Mouse (Mus musculus) midbrain, embryonic 14.5 days (tissue): ENCODE measurements around the gene Zfp946. TPM values are rescaled to one million over a fixed set of nuclear protein-coding genes. Genes with fewer than 3 reads are reported as not detected.

Experiments
- ATAC-seq: fragments of 200-750 bp; cut with Nextera tagmentation; 2 replicates; pipeline ENCODE4 v1.8.0; 2017; ENCODE audit warnings: moderate number of reproducible peaks, moderate library complexity; ENCODE audit not compliant: low FRiP score, low TSS enrichment
- DNase-seq: peaks from one replicate; pipeline ENCODE4 v3.0.0-alpha.2; 2015
- H3K27ac ChIP-seq: fragments of 300-500 bp; sonication (generic); replicated peaks from 2 replicates; pipeline ENCODE4 v1.5.1; 2014; ENCODE audit warnings: mild to moderate bottlenecking, low read depth, low read length, moderate library complexity
- H3K27me3 ChIP-seq: fragments of 300-500 bp; sonication (generic); 2 replicates; pipeline ENCODE4 v1.6.1; 2014; ENCODE audit warnings: low read length, control low read depth, mixed read lengths; ENCODE audit not compliant: control insufficient read depth, insufficient read depth
- H3K36me3 ChIP-seq: fragments of 300-500 bp; sonication (generic); 2 replicates; pipeline ENCODE4 v1.6.1; 2014; ENCODE audit warnings: low read length, control low read depth; ENCODE audit not compliant: control insufficient read depth, insufficient read depth
- H3K4me1 ChIP-seq: fragments of 300-500 bp; sonication (generic); 2 replicates; pipeline ENCODE4 v1.6.1; 2014; ENCODE audit warnings: mild to moderate bottlenecking, antibody characterized with exemption, low read length, control low read depth; ENCODE audit not compliant: control insufficient read depth, insufficient read depth
- H3K4me2 ChIP-seq: fragments of 300-500 bp; sonication (generic); 2 replicates; pipeline ENCODE4 v1.6.1; 2014; ENCODE audit warnings: mild to moderate bottlenecking, low read length, moderate library complexity
- H3K4me3 ChIP-seq: fragments of 300-500 bp; sonication (generic); replicated peaks from 2 replicates; pipeline ENCODE4 v1.5.1; 2014; ENCODE audit warnings: low read depth, low read length
- H3K9ac ChIP-seq: fragments of 300-500 bp; sonication (generic); replicated peaks from 2 replicates; pipeline ENCODE4 v1.6.1; 2014; ENCODE audit warnings: mild to moderate bottlenecking, low read length, moderate library complexity
- H3K9me3 ChIP-seq: fragments of 300-500 bp; sonication (generic); 2 replicates; pipeline ENCODE4 v1.6.1; 2016; ENCODE audit warnings: low read length, control low read depth, mixed read lengths; ENCODE audit not compliant: control insufficient read depth
- WGBS: fragments of 180-500 bp; shearing (Covaris S2); extraction: QIAGEN DNeasy Blood & Tissue Kit; methylation state at CpG from one replicate; pipeline ENCODE4 v1.1.7; 2014; 5-methylcytosine and 5-hydroxymethylcytosine counted together
- polyA plus RNA-seq: library from polyadenylated mRNA; unstranded; fragments of >200 nt; fragmentation: Nextera tagmentation; extraction: Ambion mirVana; gene quantifications from 2 replicates; pipeline ENCODE4 v1.2.1, GENCODE M21; 2014

Gene Zfp946
- polyA plus RNA-seq, result 30.7 and 41.9 TPM in 2 replicates

DNA sequence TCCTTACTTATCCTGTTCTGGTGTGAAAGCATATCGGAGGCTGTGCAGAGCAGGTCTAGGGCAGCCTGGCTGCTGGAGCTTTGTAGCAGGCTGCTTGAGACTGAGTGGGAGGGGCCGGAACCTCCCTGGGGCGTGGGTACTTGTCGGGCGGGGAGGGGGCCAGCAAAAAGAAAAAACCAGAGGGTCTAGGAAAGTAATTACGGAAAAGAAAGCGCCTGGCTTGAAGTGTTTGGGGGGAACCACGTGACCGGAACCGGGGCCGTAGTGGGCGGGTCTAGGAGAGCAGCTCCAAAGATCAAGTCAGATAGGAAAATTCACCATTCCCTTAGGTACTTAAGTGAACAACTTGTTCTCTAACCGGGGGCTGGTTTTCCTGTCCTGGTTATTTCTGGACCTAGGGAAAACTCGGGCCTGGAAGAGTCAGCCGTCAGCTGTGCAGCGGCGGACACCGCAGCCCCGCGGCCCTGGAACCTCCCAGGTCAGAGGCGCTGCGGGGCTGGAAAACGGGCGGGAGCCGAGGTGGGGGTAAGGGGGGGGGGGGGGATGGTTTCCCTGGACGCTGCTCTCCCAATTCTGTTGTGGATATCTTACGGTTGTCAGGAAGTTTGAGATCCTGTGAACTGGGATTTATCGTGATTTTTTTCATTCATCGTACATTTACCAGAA lies at the start of gene Zfp946:
TSS of gene Zfp946 (plus strand) at position 271 of the 666 bp plus-strand sequence.
- Histone ChIP-seq H3K27me3 (no peaks in the 10 kb centered on the region), H3K36me3 (no peaks in the 10 kb centered on the region), H3K9ac (peak within 1 kb of the TSS; percentile 65), H3K4me1 (0 out of 2 replicates have a peak, but pooled peaks cover 4% of the 10 kb centered on the region), H3K9me3 (no peaks in the 10 kb centered on the region), H3K4me3 (peak within 1 kb of the TSS; percentile 64), H3K27ac (peak within 1 kb of the TSS; percentile 81), H3K4me2 (peak within 1 kb of the TSS; percentile 67)
- ATAC-seq (peak; percentile 95), DNase-seq (peak; percentile 91)
- WGBS, result under 1% methylated on average over 29 of the region's 29 CpGs

- WGBS, result 86% methylated on average over 2 of the region's 2 CpGs
- DNase-seq, result peak; percentile 28
Measured at GRCm38 (mm10) chr17:22410756-22411155, 13.3 kb upstream of the Zfp946 start.

DNA sequence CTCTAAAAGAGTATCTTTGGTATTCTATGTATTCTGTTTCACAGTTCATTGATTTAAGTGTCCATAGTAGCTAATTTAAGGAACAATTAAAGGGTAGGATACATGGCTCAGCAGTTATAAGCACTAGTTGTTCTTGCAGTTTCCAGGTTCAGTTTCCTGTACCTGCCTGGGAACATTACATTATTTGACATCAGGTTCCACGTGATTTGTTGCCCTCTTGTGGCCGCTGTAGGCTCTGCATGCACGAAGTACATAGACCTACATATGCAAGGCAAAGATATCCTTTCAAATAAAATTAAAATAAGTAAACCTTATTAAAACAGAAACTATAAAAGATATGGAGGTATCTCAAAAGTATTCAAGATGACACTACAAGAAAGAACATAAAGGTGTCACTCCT lies 6.5 kb upstream of the Zfp946 start:
- H3K9me3 ChIP-seq, result no peaks in the 10 kb centered on the region
- H3K27me3 ChIP-seq, result no peaks in the 10 kb centered on the region
- under 1% methylated on average over 3 of the region's 3 CpGs for WGBS
- H3K9ac ChIP-seq, result no peak overlapping the region
- H3K4me2 ChIP-seq, result no peak overlapping the region
- H3K4me1 ChIP-seq, result no peaks in the 10 kb centered on the region
- H3K4me3 ChIP-seq, result no peak overlapping the region
- DNase-seq (peak; percentile 89), ATAC-seq (peak; percentile 50; the same call in 1 of the 2 replicates)
- no peaks in the 10 kb centered on the region for H3K36me3 ChIP-seq
- no peak overlapping the region for H3K27ac ChIP-seq

More at GRCm38 (mm10) chr17:22410756-22411155, 13.3 kb upstream of the Zfp946 start:
- Histone ChIP-seq H3K4me3 (no peak overlapping the region), H3K27ac (no peak overlapping the region), H3K4me1 (no peaks in the 10 kb centered on the region), H3K4me2 (no peak overlapping the region), H3K27me3 (no peaks in the 10 kb centered on the region), H3K9ac (no peak overlapping the region), H3K36me3 (no peaks in the 10 kb centered on the region), H3K9me3 (no peaks in the 10 kb centered on the region)
- no peak for ATAC-seq

DNA sequence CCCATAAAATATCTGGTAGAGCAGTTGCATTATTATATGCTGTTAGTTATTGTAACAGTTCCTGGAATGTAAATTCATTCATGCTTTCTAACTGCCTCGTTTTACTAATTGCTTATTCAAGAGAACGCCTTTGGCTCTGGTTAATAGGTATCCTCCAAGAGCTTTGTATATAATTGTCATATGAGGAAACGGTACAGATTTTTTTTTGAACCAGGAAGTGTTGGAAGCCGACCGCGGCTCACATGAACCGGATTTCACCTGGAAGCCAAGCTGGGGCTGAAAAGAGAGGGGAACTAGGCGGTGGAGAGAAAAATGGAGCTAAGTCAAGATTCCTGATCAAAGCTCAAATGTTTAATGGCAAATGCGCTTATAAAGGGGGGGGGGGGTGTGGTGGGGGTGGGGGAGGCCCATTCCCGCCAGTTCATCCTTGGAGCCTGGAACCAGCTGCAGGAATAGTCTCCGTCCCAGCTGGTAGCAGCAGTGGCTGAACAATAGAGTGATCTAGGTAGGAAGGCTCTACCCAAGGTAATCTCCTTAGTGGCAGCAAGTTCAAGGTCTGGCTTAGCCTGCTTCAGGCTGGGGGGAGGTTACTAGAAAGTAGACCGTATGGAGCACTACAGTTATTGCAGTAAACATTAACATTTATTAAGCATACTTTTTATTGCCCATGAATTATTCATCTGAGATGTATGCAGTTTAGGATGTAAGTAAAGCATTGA lies 773 bp downstream of the Zfp946 start:
- WGBS, result 2% methylated on average over 12 of the region's 12 CpGs
- 0 out of 2 replicates have a peak, but pooled peaks cover 4% of the 10 kb centered on the region for H3K4me1 ChIP-seq
- H3K4me3 ChIP-seq, result peak overlapping the region; percentile 64
- DNase-seq (peak; percentile 61), ATAC-seq (0 out of 2 replicates have a peak, but pooled peaks have one; percentile 28)
- peak overlapping the region; percentile 65 for H3K9ac ChIP-seq
- H3K27ac ChIP-seq, result peak overlapping the region; percentile 81
- H3K9me3 ChIP-seq, result no peaks in the 10 kb centered on the region
- H3K36me3 ChIP-seq, result no peaks in the 10 kb centered on the region
- H3K27me3 ChIP-seq, result no peaks in the 10 kb centered on the region
- H3K4me2 ChIP-seq, result peak overlapping the region; percentile 67

- H3K27ac ChIP-seq, result no peak overlapping the region
- H3K4me3 ChIP-seq, result no peak overlapping the region
- 94% methylated on average over 3 of the region's 3 CpGs for WGBS
- H3K9me3 ChIP-seq, result peaks cover 23% of the 10 kb centered on the region
- no peak for ATAC-seq
- no peak overlapping the region for H3K4me2 ChIP-seq
- H3K4me1 ChIP-seq, result no peaks in the 10 kb centered on the region
- no peak overlapping the region for H3K9ac ChIP-seq
- H3K36me3 ChIP-seq, result peaks cover 38% of the 10 kb centered on the region
- DNase-seq, result no peak
- H3K27me3 ChIP-seq, result no peaks in the 10 kb centered on the region
Measured at GRCm38 (mm10) chr17:22447684-22448083, 23.7 kb downstream of the Zfp946 start.

DNA sequence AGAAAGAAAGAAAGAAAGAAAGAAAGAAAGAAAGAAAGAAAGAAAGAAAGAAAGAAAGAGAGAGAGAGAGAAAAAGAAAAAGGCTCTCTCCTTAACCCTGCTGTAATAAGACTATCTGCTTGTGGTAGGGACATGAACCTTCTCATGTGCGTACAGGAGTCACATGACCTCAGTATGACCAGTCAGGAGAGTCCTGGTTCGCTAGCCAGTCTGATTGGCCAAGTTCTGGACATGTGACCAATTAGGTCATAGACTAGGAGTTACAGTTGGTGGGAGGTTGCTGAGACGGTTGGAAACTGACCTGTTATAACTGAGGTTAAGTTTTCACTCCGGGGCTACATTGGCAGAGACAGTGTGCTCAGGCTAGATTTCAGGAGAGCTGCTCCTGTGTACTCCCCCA lies 73.1 kb downstream of the Zfp946 start:
- DNase-seq (no peak), ATAC-seq (no peak)
- Histone ChIP-seq H3K4me2 (no peak overlapping the region), H3K9ac (no peak overlapping the region), H3K4me1 (no peaks in the 10 kb centered on the region), H3K4me3 (no peak overlapping the region), H3K9me3 (peaks cover 2% of the 10 kb centered on the region; the same call in 1 of the 2 replicates), H3K27ac (no peak overlapping the region), H3K27me3 (no peaks in the 10 kb centered on the region), H3K36me3 (no peaks in the 10 kb centered on the region)
- WGBS, result 75% methylated on average over 4 of the region's 4 CpGs

Other genes starting within 250 kb of the Zfp946 start
- 5.0 and 5.4 TPM in 2 replicates for gene Zfp994, start 198.6 kb upstream of the Zfp946 start, polyA plus RNA-seq
- 15.2 and 16.4 TPM in 2 replicates for gene CT030661.1, start 109.4 kb upstream of the Zfp946 start, polyA plus RNA-seq
- gene Zfp944, start 62.8 kb upstream of the Zfp946 start, polyA plus RNA-seq, result 15.8 and 17.0 TPM in 2 replicates
- 10.8 and 11.6 TPM in 2 replicates for gene Zfp758, start 62.8 kb upstream of the Zfp946 start, polyA plus RNA-seq
- not detected in 2 replicates for gene Vmn2r111, start 149.3 kb downstream of the Zfp946 start, polyA plus RNA-seq
- gene Vmn2r112, start 176.7 kb downstream of the Zfp946 start, polyA plus RNA-seq, result not detected in 2 replicates